Mouse (Mus musculus) layer of hippocampus, adult 9-11 months (tissue): Measurements from ENCODE around the gene Zdhhc1.

Experiments
- DNase-seq: peaks from one replicate; pipeline ENCODE4 v3.0.0; 2022

Zdhhc1 gene

GRCm38 (mm10) chr8:105451903-105452603, 44.6 kb downstream of the Zdhhc1 start:
- DNase-seq, result no peak

- no peak for DNase-seq
Measured at GRCm38 (mm10) chr8:105450977-105451376, 45.7 kb downstream of the Zdhhc1 start.

GRCm38 (mm10) chr8:105448596-105448995, 48.1 kb downstream of the Zdhhc1 start:
- DNase-seq, result no peak

- no peak for DNase-seq
Measured at GRCm38 (mm10) chr8:105448188-105448587, 48.5 kb downstream of the Zdhhc1 start.

- DNase-seq, result no peak
Measured at GRCm38 (mm10) chr8:105446127-105446552, 50.6 kb downstream of the Zdhhc1 start.

GRCm38 (mm10) chr8:105445296-105446126, 51.2 kb downstream of the Zdhhc1 start:
- DNase-seq, result peak; percentile 65

- DNase-seq, result no peak
Measured at GRCm38 (mm10) chr8:105442661-105443060, 54.0 kb downstream of the Zdhhc1 start.

GRCm38 (mm10) chr8:105441433-105441832, 55.3 kb downstream of the Zdhhc1 start:
- DNase-seq, result no peak

- no peak for DNase-seq
Measured at GRCm38 (mm10) chr8:105438865-105439264, 57.8 kb downstream of the Zdhhc1 start.

- DNase-seq, result no peak
Measured at GRCm38 (mm10) chr8:105437078-105437748, 59.5 kb downstream of the Zdhhc1 start.

- DNase-seq, result no peak
Measured at GRCm38 (mm10) chr8:105436218-105436617, 60.5 kb downstream of the Zdhhc1 start.

- no peak for DNase-seq
Measured at GRCm38 (mm10) chr8:105434136-105434535, 62.6 kb downstream of the Zdhhc1 start.

- no peak for DNase-seq
Measured at GRCm38 (mm10) chr8:105433511-105433910, 63.2 kb downstream of the Zdhhc1 start.

- no peak for DNase-seq
Measured at GRCm38 (mm10) chr8:105433021-105433420, 63.7 kb downstream of the Zdhhc1 start.

- DNase-seq, result no peak
Measured at GRCm38 (mm10) chr8:105431743-105432515, 64.8 kb downstream of the Zdhhc1 start.

- no peak for DNase-seq
Measured at GRCm38 (mm10) chr8:105426878-105427277, 69.8 kb downstream of the Zdhhc1 start.
